Mouse (Mus musculus) myocyte (in vitro differentiated cells): Measurements from ENCODE around the gene Ppara. TPM values are rescaled to one million over a fixed set of nuclear protein-coding genes. Genes with fewer than 3 reads are reported as not detected.

Experiments
- H3K27me3 ChIP-seq: one replicate; pipeline ENCODE4 v1.6.1; 2011; ENCODE audit not compliant: control insufficient read depth, insufficient read depth, insufficient read length
- H3K36me3 ChIP-seq: one replicate; pipeline ENCODE4 v1.6.1; 2011; ENCODE audit not compliant: control insufficient read depth, insufficient read depth
- H3K4me2 ChIP-seq: one replicate; pipeline ENCODE4 v1.6.1; 2011; ENCODE audit warnings: low read depth, control low read depth
- H3K4me3 ChIP-seq: one replicate; pipeline ENCODE4 v1.5.1; 2011; ENCODE audit warnings: mild to moderate bottlenecking, control low read depth, moderate library complexity
- H3K79me2 ChIP-seq: one replicate; pipeline ENCODE4 v1.6.1; 2011; ENCODE audit not compliant: control insufficient read depth, insufficient read depth
- H3ac ChIP-seq: one replicate; pipeline ENCODE4 v1.6.1; 2011; ENCODE audit not compliant: control insufficient read depth, insufficient read length
- CEBPB ChIP-seq: IDR thresholded peaks from 2 replicates; pipeline ENCODE4 v1.6.1; 2011; ENCODE audit warnings: mild to moderate bottlenecking, moderate library complexity; ENCODE audit not compliant: poor library complexity, insufficient read depth, severe bottlenecking
- E2F4 ChIP-seq: IDR thresholded peaks from one replicate; pipeline ENCODE4 v1.6.1; 2011; ENCODE audit warnings: mild to moderate bottlenecking, control low read depth, moderate library complexity; ENCODE audit not compliant: insufficient read depth
- MAX ChIP-seq: IDR thresholded peaks from one replicate; pipeline ENCODE4 v1.6.1; 2011; ENCODE audit warnings: low read depth, mild to moderate bottlenecking, control low read depth
- MYOD1 ChIP-seq, 3 experiments: IDR thresholded peaks; one replicate each; pipeline ENCODE4 v1.6.1; 2011; ENCODE audit warnings: control low read depth in 2 of 3, low read depth in 2 of 3, mild to moderate bottlenecking in 2 of 3, moderate library complexity in 1 of 3; ENCODE audit not compliant: insufficient read length in 2 of 3, control insufficient read depth in 1 of 3
- MYOG ChIP-seq, 3 experiments: IDR thresholded peaks; one replicate each; pipeline ENCODE4 v1.6.1; 2011; ENCODE audit warnings: control low read depth in 2 of 3, low read depth in 2 of 3, mild to moderate bottlenecking in 2 of 3; ENCODE audit not compliant: insufficient read length in 2 of 3, control insufficient read depth in 1 of 3, insufficient read depth in 1 of 3
- POLR2A ChIP-seq: IDR thresholded peaks from one replicate; pipeline ENCODE4 v1.6.1; 2011; ENCODE audit warnings: low read depth, mild to moderate bottlenecking, control low read depth, moderate library complexity; ENCODE audit not compliant: insufficient read length
- POLR2AphosphoS2 ChIP-seq: IDR thresholded peaks from one replicate; pipeline ENCODE4 v1.6.1; 2011; ENCODE audit warnings: low read depth, control low read depth; ENCODE audit not compliant: insufficient read length
- REST ChIP-seq: IDR thresholded peaks from one replicate; pipeline ENCODE4 v1.6.1; 2011; ENCODE audit warnings: mild to moderate bottlenecking, control low read depth, moderate library complexity; ENCODE audit not compliant: insufficient read depth, insufficient read length
- SRF ChIP-seq: IDR thresholded peaks from one replicate; pipeline ENCODE4 v1.6.1; 2011; ENCODE audit warnings: low read depth; ENCODE audit not compliant: control insufficient read depth, insufficient read length
- TCF12 ChIP-seq: IDR thresholded peaks from one replicate; pipeline ENCODE4 v1.6.1; 2011; ENCODE audit warnings: mild to moderate bottlenecking, control low read depth; ENCODE audit not compliant: poor library complexity, insufficient read depth, severe bottlenecking
- TCF3 ChIP-seq: IDR thresholded peaks from one replicate; pipeline ENCODE4 v1.6.1; 2011; ENCODE audit warnings: low read depth, control low read depth; ENCODE audit not compliant: insufficient read length
- USF1 ChIP-seq: IDR thresholded peaks from one replicate; pipeline ENCODE4 v1.6.1; 2011; ENCODE audit warnings: low read depth, mild to moderate bottlenecking, control low read depth, moderate library complexity
- polyA plus RNA-seq: library from polyadenylated mRNA; unstranded; fragments of >200 nt; fragmentation: generic; extraction: Trizol; gene quantifications from one replicate; pipeline ENCODE4 v1.2.1, GENCODE M21; 2012; ENCODE audit warnings: missing spikeins

Gene Ppara
- polyA plus RNA-seq, 1 experiment = 0.12 TPM

DNA sequence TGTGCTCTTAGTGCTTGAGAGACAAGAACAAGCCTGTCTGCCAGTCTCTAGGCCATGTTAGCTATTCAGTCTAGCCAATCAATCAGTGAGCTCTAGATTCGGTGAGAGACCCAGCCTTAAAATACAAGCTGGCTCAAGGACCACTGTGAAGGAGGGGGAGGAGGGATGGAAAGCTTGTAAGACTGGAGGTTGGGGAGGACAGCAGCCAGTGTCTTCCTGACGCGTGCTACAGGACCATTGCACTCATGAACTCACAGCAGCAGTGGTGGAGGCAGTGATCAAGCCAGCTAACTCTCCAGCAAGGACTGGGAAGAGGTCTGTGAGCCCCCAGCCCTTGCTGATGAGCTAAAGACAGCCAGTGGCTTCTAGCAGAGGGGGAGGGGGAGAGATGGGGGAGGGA, 30.2 kb downstream of the Ppara start:
- Histone ChIP-seq H3K27me3 (peaks cover 38% of the 10 kb centered on the region), H3K4me2 (no peak overlapping the region), H3K36me3 (no peaks in the 10 kb centered on the region), H3K79me2 (no peaks in the 10 kb centered on the region), H3ac (no peak overlapping the region), H3K4me3 (no peak overlapping the region)
- TF ChIP-seq MAX (no peak), TCF12 (no peak)

DNA sequence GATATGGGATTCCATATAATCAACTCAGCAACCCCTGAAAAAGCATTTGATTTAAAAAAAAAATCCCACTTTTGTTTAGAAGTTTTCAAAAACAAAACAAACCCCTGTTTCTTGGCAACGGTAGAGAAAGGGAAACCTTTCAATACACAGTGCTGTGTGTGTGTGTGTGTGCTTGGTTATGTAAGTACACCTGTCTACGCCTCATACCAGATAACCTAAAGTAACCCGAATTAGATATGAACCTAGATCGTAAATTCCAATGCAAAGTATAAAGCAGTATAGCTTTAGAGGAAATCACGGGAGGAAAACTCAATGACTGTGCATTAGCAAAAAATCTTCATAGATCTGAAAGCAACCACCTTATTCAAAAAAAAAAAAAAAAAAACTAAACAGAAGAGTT, 31.9 kb downstream of the Ppara start:
- H3K79me2 ChIP-seq = no peaks in the 10 kb centered on the region
- H3K27me3 ChIP-seq = peaks cover 55% of the 10 kb centered on the region
- no peak overlapping the region for H3K4me3 ChIP-seq
- H3ac ChIP-seq = no peak overlapping the region
- no peak overlapping the region for H3K4me2 ChIP-seq
- no peaks in the 10 kb centered on the region for H3K36me3 ChIP-seq
- TF ChIP-seq TCF12 (no peak), MAX (no peak), CEBPB (no peak), POLR2AphosphoS2 (no peak), USF1 (no peak), TCF3 (no peak), E2F4 (no peak), POLR2A (no peak), MYOG (IDR thresholded peaks at IDR 0.05; ENCODE audit: control insufficient read depth in 1 of 3, insufficient read depth in 1 of 3, insufficient read length in 2 of 3, low read depth in 2 of 3) (no peak), REST (no peak)

DNA sequence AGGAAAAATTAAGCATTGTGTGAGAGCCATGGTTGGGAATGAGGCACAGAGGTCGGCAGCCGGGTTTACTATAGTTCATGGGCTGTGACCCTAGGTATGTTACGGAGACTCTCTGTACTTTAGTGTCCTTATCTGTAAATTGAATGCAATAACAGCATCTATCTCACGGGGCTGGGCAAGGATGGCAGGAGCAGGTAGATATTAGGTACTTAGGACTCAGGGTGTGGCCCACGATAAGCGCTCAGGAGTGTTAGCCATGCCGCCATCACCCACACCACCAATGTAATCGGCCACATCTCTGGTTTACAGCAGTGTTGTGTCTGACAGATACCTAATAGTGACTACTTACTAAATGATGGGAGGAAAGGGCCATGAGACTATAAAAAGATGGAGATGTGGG, 34.2 kb downstream of the Ppara start:
- H3ac ChIP-seq = no peak overlapping the region
- TF ChIP-seq POLR2AphosphoS2 = no peak
- TF ChIP-seq SRF = no peak
- TF ChIP-seq TCF3 = no peak
- TF ChIP-seq TCF12 = no peak
- no peak for TF ChIP-seq REST
- no peak for TF ChIP-seq MAX
- no peak for TF ChIP-seq USF1
- TF ChIP-seq POLR2A = no peak
- TF ChIP-seq MYOD1 (IDR thresholded peaks at IDR 0.05; ENCODE audit: control insufficient read depth in 1 of 3, insufficient read length in 2 of 3, low read depth in 2 of 3) = no peak
- TF ChIP-seq E2F4 = no peak
- TF ChIP-seq MYOG (IDR thresholded peaks at IDR 0.05; ENCODE audit: control insufficient read depth in 1 of 3, insufficient read depth in 1 of 3, insufficient read length in 2 of 3, low read depth in 2 of 3) = no peak
- no peak for TF ChIP-seq CEBPB
- no peaks in the 10 kb centered on the region for H3K36me3 ChIP-seq
- H3K79me2 ChIP-seq = no peaks in the 10 kb centered on the region
- peaks cover 70% of the 10 kb centered on the region for H3K27me3 ChIP-seq
- H3K4me3 ChIP-seq = no peak overlapping the region
- no peak overlapping the region for H3K4me2 ChIP-seq

DNA sequence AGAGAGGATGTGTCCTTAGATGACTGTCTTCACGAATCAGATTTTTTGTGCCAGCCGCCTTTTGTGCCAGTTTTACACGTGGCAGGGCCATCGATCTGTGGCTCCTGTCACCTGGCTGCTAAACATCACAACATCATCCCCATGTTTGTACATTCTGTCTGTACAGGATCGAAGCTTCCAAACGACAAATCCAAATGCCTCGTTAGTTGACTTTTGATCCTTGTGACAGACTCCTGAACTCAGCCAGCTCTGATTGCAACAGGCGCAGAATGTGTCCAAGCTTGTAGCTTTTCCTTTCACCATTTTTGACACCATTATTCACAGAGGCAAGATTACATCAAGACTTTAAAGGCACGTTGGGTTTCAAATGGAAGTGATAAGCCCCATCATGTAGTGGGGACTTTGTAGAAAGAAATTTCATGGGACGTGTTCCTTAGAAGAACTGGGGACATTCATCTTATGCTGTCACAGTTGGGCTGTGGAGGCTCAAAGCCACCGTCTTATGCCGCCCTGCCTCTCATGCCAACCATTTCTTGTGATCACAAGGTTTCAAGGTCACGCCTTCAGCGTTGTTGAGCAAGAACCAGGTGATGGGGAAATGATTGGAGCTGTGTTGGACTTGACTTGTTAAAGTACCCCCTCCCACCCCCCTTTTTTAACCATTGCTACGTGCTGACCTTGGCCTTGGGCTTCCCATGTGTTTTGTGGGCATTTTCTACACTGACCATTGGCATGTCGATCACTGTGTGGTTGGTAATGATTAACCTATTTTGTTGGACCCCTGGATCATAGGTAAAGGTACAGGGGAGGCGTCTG, 36.7 kb downstream of the Ppara start:
- no peak overlapping the region for H3K4me3 ChIP-seq
- H3ac ChIP-seq = no peak overlapping the region
- TF ChIP-seq MAX (no peak), E2F4 (no peak), POLR2AphosphoS2 (no peak), MYOD1 (IDR thresholded peaks at IDR 0.05; ENCODE audit: control insufficient read depth in 1 of 3, insufficient read length in 2 of 3, low read depth in 2 of 3) (no peak)
- no peak overlapping the region for H3K4me2 ChIP-seq
- no peaks in the 10 kb centered on the region for H3K79me2 ChIP-seq
- H3K27me3 ChIP-seq = peaks cover 74% of the 10 kb centered on the region
- H3K36me3 ChIP-seq = no peaks in the 10 kb centered on the region

- peaks cover 71% of the 10 kb centered on the region for H3K27me3 ChIP-seq
- no peak overlapping the region for H3ac ChIP-seq
- no peaks in the 10 kb centered on the region for H3K79me2 ChIP-seq
- no peaks in the 10 kb centered on the region for H3K36me3 ChIP-seq
- TF ChIP-seq USF1 (no peak), MYOG (IDR thresholded peaks at IDR 0.05; ENCODE audit: control insufficient read depth in 1 of 3, insufficient read depth in 1 of 3, insufficient read length in 2 of 3, low read depth in 2 of 3) (no peak), MYOD1 (IDR thresholded peaks at IDR 0.05; ENCODE audit: control insufficient read depth in 1 of 3, insufficient read length in 2 of 3, low read depth in 2 of 3) (no peak), REST (no peak), MAX (no peak), TCF12 (no peak), CEBPB (no peak), TCF3 (no peak), POLR2A (no peak), E2F4 (no peak), SRF (no peak), POLR2AphosphoS2 (no peak)
- no peak overlapping the region for H3K4me3 ChIP-seq
- H3K4me2 ChIP-seq = no peak overlapping the region
Observed at GRCm38 (mm10) chr15:85772146-85772740, 37.5 kb downstream of the Ppara start.
